Mouse (Mus musculus) adrenal gland, postnatal 25 days (tissue): ENCODE measurements around the gene Scoc. TPM values are rescaled to one million over a fixed set of nuclear protein-coding genes. Genes with fewer than 3 reads are reported as not detected.

Experiments used
- DNase-seq: peaks from one replicate; pipeline ENCODE4 v3.0.0; 2021; ENCODE audit warnings: mixed read lengths
- total RNA-seq: library from RNA; stranded (reverse); gene quantifications from 2 replicates; pipeline ENCODE4 v1.2.3, GENCODE M21; 2021

Gene Scoc
- total RNA-seq, 1 experiment from 2014 or later: 76.3 TPM

- no peak for DNase-seq
These were observed 60.5 kb downstream of the Scoc start for GRCm38 (mm10) chr8:83397726-83398125.

- no peak for DNase-seq
These were observed 61.5 kb downstream of the Scoc start for GRCm38 (mm10) chr8:83396680-83397079.

GRCm38 (mm10) chr8:83394325-83394724 lies 63.9 kb downstream of the Scoc start:
- no peak for DNase-seq

- DNase-seq: no peak
These were observed 65.7 kb downstream of the Scoc start for GRCm38 (mm10) chr8:83392521-83392920.

GRCm38 (mm10) chr8:83390006-83390701 lies 68.0 kb downstream of the Scoc start:
- no peak for DNase-seq

GRCm38 (mm10) chr8:83389316-83390005 lies 68.7 kb downstream of the Scoc start, which contains the start of gene Clgn:
TSS of gene Clgn (plus strand) at chr8:83389867.
- DNase-seq: peak; percentile 67

- no peak for DNase-seq
These were observed 75.3 kb downstream of the Scoc start for GRCm38 (mm10) chr8:83382850-83383249.

- DNase-seq: no peak
These were observed 77.2 kb downstream of the Scoc start for GRCm38 (mm10) chr8:83381016-83381415.

GRCm38 (mm10) chr8:83380141-83380540 lies 78.0 kb downstream of the Scoc start:
- no peak for DNase-seq

Other genes with a start within 250 kb of the Scoc start
- gene Ucp1, start 168.0 kb downstream of the Scoc start, total RNA-seq: 500 and 879 TPM in 2 replicates
- 28.4 and 30.0 TPM in 2 replicates for gene Elmod2, start 125.9 kb downstream of the Scoc start, total RNA-seq
- not detected in 2 replicates for gene Mgat4d, start 109.9 kb downstream of the Scoc start, total RNA-seq
- gene Clgn, start 68.5 kb downstream of the Scoc start, total RNA-seq: 0.18 TPM in 1 of 2 replicates, not detected in the other
- not detected in 2 replicates for gene Olfr370, start 77.4 kb upstream of the Scoc start, total RNA-seq
- gene Ndufb7, start 108.3 kb upstream of the Scoc start, total RNA-seq: 223 and 229 TPM in 2 replicates
- 582 and 661 TPM in 2 replicates for gene Tecr, start 149.6 kb upstream of the Scoc start, total RNA-seq
- 27.7 and 28.0 TPM in 2 replicates for gene Dnajb1, start 149.8 kb upstream of the Scoc start, total RNA-seq
- gene Gipc1, start 194.3 kb upstream of the Scoc start, total RNA-seq: 42.3 and 48.8 TPM in 2 replicates
- 0.86 and 2.5 TPM in 2 replicates for gene Ptger1, start 208.3 kb upstream of the Scoc start, total RNA-seq
- 120 and 146 TPM in 2 replicates for gene Pkn1, start 240.8 kb upstream of the Scoc start, total RNA-seq